Mouse (Mus musculus): ENCODE data around the gene Pald1.
A peak's percentile ranks its signal among the peaks of the same experiment; 100 is the strongest.

The Pald1 gene

DNA sequence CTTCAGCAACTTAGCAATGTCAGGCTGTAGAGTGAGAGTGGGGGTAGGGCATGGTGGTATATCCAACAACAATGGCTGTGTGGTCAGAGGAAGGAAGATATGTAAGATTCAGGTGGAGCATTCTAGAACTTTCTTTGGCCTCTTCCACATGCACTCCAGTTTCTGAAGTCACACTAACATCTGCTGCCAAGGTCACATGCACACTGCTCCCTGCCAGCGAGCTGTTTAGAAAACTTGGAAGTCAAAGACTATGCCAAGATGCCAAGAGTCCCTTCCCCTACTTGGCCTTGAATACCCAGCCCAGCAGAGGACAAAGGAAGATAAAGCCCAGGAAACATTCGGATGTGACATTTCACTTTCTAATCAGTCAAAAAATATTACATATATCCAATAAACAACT is 19.6 kb upstream of the Pald1 start:
- no peak for DNase-seq (ENCODE audit: low read depth, low spot score)

DNA sequence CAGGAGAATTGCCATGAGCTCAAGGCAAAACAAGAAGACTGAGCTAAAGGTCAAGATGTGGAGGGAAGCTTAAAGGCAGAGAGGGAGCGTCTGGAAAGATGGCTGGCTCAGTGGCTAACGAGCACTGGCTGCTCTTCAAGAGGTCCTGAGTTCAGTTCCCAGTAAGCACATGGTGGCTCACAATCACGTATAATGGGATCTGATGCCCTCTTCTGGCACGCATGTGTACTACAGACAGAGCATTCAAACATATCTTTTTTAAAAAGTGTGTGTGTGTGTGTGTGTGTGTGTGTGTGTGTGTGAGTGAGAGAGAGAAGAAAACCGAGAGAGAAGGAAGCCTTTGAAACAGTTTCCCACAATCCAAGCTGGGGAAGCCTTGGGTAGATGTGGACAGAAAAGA is 19.1 kb upstream of the Pald1 start:
- no peak for DNase-seq (ENCODE audit: low read depth, low spot score)

DNA sequence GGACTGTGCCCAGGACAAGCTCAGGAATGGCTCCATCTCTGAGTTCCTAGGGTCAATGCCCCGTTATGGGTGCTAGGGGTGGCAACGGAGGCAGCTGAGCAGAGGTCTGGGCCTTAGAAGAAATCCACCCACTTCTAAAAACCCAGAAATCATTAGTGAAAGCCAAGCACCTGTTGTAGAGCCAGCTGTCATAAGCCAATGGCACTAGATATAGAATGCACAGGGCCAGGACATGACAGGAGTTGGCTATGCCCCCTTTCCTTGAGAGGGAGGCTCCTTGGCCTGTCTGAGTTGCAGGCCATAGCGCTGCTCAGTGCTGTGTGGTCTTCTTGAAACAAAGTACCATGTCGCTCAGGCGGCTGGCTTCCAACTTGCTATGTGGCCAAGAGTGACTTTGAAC is 17.1 kb upstream of the Pald1 start:
- DNase-seq (ENCODE audit: low read depth, low spot score), result no peak

DNA sequence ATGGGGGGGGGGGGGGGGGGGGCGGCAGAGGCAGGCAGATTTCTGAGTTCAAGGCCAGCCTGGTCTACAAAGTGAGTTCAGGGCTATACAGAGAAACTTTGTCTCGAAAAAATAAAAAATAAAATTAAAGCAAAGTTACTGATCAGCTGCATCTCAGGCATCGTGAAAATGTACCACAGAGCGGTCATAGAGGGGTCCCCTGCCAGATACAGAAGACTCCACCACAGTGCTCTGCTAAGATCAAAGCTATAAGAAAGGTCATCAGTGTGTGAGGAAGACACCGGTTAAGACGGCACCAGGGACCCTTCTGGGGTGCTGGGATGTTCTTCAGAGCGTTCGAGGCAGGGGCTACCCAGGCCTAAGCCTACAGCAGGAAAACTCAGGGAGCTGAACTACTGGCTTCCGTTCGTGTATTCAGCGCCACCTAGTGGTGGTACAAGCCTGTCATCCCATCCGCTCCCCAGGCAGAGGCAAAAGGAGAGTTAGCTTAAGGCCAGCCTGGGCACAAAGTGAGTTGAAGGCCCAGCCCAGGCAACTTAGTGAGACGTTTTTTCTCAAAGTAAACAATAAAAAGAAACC is 15.9 kb upstream of the Pald1 start:
- peak; percentile 81 for DNase-seq (ENCODE audit: low read depth, low spot score)

DNA sequence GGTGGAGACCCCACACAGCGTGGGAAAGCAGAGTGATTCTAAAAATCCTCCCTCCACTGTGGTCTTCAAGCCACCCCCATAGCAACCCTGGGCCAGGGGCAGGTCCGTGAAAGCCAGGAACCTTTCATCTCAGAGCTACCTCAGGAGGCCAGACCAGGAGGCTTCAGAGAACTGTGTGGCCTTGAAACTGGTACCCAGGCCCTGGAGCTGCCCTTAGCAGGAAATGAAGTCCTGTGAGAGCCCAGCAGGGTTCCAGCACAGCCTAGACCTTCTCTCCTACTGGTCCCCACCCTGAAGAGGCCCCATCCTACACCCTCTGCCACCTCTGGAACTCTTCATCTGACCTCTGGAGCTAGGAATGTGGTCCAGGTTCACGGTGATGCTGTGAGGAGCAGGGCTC is 14.8 kb upstream of the Pald1 start:
- DNase-seq (ENCODE audit: low read depth, low spot score), result no peak

DNA sequence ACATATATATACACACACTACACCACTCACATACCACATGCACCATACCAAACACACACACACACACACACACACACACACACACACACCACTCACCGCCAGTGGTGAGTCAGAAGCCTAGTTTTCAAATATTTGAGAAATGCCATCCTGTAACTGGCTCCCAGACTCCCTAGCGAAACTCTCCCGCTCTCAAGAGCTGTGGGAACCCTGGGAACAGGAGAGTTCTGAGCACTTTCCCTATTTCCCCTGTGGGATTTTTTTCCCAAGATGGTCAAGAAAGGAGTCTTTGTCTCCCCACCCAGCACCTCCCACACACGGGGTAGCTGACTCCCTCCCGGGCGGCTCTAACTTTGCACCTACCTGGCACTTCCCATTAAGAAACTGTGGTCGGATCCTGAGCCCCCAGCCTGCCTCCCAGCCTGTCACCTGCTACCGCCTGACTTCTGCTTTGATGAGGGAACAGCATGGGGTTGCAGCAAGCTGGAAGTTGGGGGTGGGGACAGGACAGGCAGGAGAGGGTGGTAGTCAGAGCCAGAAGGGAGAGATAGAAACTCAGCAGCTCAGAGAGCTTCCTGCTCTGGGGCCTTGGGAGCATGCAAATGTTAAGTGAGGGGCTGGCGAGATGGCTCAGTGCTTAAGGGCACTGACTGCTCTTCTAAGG is 11.3 kb upstream of the Pald1 start:
- DNase-seq (ENCODE audit: low read depth, low spot score), result no peak

DNA sequence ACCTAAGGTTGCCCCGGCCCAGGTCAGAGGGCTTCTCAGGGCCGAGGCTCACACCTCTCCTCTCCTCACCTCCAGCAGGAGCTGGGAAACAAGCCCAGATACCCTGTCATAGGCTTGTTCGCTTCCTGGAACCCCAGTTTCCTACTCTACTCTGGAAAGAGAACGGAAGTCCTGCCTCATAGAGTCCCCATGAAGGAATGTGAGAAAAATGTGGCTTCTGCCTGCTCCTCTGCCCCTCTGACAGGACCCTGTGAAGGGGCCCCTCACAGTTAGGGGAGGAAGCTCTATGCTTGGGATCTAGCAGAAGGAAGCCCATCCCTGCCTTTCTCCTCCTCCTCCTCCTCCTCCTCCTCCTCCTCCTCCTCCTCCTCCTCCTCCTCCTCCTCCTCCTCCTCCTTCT is 9.3 kb upstream of the Pald1 start:
- DNase-seq (ENCODE audit: low read depth, low spot score), result no peak

DNA sequence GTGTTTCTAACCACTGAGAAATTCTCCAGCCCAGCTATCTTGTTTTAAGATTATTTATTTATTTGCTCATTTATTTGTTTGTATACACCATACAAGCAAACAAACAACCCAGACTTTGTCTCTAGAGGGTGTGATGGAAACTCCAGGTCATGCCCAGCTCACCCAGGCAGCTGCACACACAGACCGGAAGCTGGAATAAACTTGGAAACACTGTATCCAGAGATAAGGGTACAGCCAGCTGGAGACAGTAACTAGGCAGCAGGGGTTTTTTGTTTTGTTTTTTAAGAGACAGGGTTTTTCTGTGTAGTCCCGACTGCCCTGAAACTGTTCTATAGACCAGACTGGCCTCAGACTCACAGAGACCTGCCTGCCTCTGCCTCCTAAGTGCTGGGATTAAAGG is 6.8 kb upstream of the Pald1 start:
- DNase-seq (ENCODE audit: low read depth, low spot score), result no peak

DNA sequence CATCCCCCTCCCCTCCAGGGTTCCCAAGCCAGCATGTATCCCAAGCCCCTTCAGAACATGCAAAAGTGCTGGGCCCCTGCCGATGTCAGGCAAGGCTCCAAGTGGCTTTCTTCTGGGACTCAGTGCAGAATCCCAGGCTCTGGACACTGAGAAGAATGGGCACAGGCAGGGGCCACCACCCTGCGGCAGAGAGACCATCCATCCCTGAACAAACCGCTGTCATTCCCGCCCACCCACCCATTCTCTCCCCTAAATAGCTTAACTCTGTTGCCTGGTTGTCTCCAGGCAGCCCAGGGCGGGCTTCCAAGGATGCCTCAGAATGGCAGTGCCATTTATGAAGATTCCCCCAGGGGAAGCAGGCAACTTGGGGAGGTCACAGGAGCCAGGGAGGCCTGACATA is 5.7 kb upstream of the Pald1 start:
- DNase-seq (ENCODE audit: low read depth, low spot score), result no peak

DNA sequence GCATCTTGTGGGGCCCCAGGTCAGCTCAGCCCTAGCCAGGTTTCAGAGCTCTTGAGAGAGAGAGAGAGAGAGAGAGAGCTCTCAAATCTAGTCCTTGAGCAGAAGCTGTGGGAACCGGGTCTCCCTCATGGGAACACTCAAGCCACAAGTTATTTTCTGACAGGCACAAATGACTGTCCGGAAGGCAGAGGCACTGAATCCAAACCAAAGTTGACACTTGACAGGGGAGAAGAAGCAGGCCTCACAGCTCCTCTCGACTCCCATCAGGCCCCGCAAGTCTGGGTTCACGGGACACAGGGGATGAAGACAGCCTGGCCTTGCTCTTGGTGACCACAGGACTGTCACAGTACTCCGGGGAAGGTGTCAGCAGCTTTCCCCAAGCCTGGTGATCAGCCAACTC is 3.0 kb upstream of the Pald1 start:
- no peak for DNase-seq (ENCODE audit: low read depth, low spot score)

DNA sequence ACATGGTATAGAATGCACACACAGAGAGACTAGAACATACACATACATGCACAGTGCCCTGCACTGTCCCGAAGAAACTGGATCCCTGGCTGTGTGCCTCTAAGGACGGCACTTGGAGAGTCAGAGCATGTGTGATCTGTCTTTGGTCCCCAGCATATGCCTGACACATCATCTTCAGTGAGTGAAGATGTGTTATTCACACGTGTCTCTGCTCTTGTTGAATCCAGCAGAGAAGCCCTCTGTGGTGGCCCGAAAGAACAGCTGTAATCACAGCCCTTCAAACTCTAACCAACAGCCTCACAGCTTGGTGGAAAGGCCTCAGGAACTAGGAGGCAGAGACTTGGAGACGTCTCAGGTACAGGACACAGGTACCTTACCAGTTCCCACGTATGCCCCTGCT is 1.8 kb upstream of the Pald1 start:
- DNase-seq (ENCODE audit: low read depth, low spot score), result no peak

DNA sequence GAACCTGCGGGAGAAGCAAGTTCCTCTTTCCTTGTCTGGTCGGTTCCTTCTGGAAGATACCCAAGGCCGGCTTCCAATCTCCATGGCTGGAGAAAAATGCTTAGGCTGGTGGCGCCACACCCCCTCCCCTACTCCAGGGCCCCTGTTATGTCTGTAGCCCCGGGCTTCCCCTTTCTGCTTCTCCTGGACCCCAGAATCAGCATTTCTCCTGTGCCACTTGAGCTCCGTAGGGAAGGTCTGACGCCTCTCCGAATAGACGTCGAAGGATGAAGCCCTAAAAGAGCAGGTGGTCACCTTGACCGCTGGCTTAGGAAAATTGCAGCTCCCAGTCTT is 351 bp upstream of the Pald1 start:
- DNase-seq (ENCODE audit: low read depth, low spot score), result no peak

DNA sequence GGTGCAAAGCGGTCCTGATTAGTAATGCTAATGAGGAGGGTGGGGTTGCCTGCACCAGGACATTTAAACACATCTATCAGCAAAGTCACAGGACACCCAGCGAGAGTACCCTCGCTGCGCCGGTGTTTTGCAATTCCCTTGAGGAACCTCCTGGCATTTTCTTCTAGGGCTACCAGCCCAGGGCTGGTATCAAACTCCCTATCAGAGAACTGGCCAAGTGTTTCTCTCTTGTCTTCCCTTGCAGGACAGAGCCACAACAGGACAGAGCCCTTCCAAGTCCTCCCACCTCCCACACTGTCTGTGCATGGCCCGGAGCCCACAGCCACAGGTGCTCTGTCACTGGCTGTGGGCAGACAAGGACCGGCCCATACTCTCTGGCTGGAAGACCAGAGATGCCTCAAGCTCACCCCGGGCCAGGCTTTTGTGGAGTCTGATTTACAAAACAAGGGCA is 1.0 kb downstream of the Pald1 start:
- DNase-seq (ENCODE audit: low read depth, low spot score), result no peak

DNA sequence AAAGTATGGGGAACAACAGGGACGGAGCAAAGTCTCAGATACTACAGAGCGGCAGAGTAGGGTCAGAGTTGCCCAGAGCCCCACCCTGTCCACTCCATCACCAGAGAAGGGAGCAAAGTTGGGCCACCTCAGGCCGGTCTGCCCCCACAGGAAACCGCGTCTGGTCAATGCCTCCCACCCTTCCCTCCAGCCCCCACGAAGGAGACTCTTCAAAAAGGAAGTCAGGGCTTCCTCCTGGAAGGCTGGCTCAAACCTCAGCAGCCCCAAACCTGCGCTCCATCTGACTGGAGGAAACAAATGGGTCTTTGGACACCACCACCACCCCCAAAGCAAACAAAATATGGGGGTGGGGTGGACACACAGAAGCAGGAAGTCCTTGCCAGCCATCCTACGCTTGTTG is 1.5 kb downstream of the Pald1 start:
- no peak for DNase-seq (ENCODE audit: low read depth, low spot score)

DNA sequence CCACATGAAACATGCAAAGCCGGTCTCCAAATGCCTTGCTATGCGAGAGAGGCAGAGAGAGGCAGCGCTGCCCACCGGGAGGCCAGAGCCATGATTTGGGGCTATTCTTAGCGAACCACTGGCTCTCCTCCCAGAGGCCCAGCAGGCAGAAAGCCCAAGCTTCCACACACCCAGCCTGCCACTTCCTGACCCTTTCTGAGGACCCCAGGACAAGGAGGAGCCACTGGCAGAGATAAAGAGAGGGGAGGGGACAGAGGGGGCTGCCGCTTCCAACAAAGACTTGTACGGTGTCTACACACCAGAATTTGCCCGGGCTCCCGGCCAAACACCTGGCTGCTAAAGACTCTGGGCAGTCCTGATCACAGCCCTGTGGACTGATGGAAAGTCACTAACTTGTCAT is 3.1 kb downstream of the Pald1 start:
- DNase-seq (ENCODE audit: low read depth, low spot score), result no peak

DNA sequence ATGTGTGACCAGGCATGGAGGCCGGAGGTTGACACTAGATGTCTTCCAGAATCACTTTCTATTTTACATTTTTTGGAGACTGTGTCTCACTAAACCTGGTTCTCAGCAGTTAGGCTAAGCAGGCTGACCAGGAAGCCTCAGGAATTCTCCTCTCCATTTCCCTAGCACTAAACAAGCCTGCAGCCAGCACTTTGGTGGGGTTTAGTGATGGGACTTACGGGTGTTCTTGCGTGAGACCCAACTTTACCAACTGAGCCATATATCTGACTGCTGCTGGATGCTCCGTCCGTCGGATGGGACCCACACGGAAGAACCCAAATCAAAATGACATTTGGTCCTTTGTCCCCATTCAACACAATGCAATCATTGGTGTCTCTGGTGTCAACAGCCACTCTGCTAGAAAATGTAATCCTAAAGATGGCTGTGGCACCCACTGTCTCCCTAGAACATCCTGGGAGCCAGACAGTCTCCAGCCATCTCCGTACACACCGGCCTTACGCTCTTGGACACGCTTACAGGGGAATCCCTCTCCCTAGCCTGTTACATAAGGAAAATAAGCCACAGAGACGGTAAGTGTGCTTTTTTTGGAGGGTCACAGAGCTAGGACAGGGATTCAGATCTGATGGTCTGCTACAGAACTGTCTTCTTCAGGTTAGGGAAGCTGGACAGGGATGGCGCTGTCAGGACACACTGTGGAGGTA is 3.8 kb downstream of the Pald1 start:
- DNase-seq (ENCODE audit: low read depth, low spot score), result no peak

DNA sequence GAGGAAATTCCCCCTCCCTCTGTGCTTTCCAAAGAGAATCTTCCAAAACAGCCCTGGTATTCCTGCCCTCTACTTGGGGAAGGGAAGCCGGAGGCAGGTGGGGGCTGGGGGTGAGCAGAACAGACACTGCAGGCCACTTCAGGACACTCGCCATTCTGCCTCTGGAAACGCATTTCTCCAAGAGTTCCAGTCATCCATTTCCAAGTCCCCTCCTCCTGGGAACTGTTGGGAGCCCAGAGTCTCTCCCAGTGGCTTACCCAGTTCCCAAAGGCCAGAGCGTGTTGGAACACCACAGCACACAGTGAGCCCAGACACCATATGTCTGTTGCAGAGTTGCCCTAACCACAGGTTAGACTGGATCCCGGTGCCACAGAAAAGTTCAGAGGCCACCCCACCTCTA is 4.6 kb downstream of the Pald1 start:
- no peak for DNase-seq (ENCODE audit: low read depth, low spot score)

DNA sequence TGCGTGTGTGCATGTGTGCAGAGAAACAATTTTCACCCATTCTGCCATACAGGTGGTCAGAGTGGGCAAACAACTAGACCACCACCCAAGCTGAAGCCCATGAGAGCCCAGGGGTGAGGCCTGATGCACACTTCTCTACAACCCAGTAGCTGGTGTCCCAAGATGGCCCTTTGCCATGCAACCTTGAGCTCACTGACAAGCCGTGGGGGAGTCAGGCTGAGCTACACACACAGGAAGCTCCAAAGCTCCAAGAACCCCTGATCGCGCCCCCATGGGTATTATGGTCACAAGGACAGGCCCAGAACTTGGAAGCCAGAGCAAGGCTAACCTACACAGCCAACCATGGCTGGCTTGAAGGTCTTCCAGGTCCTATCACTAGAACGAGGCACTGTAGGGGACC is 5.3 kb downstream of the Pald1 start:
- no peak for DNase-seq (ENCODE audit: low read depth, low spot score)

DNA sequence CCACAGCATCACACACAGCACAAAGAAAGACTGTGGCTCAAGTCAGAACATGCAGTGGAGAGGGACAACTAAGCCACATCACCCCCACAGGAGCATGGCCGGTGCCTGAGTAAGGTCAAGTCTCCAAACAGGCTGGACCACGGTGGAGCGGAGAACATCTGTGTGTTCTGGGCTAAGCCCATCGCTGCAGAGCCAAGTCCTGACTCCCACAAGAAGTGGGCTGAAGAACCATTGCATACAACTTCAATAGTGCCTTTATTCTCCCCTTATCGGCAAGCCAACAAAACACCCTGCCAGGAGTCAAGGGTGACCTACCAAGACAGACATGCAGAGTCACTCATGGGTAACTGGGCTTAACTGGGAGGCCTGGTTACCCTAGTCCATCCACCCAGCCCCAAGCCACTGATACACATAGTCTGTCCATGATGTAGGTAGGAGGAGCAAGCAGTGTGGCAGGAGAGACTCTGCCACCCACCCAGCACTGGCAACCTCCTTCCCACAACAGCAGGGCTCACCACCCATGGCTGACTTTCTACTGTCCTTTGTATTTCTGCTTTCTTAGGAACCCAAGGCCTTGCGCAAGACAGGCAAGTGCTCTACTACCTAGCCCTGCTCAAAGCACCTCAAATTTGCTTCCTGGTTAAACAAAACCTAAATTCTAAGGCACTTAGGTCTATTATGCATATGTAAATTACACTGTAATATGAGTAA is 8.4 kb downstream of the Pald1 start:
- no peak for DNase-seq (ENCODE audit: low read depth, low spot score)

DNA sequence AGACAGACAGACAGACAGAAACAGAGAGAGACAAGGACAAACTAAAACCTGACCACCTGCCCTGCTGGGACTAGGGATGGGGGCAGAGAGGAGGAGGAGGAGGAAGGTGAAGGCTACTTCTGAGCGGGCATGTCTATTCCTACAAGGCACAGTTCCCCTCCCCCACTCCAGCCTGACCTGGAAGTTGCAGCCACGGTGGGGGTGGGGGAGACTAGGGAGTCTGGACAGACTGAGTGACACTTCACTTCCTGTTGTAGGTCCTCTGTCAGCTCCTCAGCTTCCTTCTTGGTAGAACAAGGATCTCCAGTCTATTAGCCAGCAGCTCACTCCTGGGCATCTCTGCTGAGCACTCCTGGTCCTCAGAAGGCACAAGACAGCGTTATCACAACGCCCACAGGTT is 9.3 kb downstream of the Pald1 start:
- no peak for DNase-seq (ENCODE audit: low read depth, low spot score)

DNA sequence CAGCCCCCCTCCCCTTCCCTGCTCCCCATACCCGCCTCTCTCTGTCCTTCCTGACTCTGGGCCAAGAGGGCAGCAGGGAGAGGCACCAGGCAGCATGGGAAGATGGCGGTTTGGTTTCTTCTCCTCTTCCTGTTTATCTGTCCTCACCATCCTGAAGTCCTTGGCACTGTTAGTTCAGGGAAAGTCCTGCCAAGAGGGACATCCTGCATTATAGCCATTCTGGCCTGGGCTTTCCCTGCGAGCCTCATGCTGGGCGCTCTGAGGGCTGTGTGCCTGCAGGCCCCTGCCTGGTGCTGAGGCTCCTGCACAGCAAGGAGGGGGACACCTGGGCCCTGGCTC is 10.8 kb downstream of the Pald1 start:
- DNase-seq (ENCODE audit: low read depth, low spot score), result no peak

DNA sequence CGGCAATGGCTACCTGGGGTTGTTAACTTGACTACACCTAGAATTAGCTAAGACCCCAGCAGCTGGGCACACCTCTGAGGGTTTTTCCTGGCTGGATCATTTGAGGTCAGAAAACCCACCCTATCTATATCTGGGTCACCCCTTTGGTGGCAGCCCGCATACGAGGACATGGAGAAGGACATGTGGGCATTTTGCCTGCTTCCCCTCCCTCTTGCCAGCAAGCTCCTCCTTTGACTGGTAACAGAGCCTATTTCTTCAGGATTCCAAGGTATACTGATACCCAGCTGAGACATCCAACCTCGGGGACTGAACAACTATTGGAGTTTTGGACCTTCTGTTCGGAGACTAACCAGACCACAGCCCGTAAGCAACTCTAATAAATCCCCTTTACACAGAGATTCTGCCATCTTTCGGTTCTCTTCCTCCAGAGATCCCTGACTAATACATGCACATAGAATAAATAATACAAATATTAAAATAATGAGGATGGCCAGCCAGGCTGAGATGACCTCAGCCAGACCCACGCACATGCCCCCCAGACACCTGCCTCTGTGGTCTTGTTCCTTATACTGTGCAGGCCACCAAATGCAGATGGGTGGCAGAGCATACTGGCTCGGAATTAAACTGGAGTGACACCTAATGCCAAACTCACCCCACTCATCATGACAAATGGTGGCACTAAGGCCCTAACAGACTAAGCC is 11.3 kb downstream of the Pald1 start:
- no peak for DNase-seq (ENCODE audit: low read depth, low spot score)
